Mouse (Mus musculus) thymus, postnatal 25 days (tissue): ENCODE measurements around the gene Rab3gap2.
A peak's percentile ranks its signal among the peaks of the same experiment; 100 is the strongest.
"Not testable (repeated sequence)": the region's sequence is repeated elsewhere in the genome, so short reads cannot be mapped to it uniquely, and the experiment has no call there.

Experiments
- DNase-seq: peaks from one replicate; pipeline ENCODE4 v3.0.0; 2022

Rab3gap2 gene

GRCm38 (mm10) chr1:185284740-185285139, 80.8 kb downstream of the Rab3gap2 start:
- no peak for DNase-seq

GRCm38 (mm10) chr1:185285171-185285570, 81.3 kb downstream of the Rab3gap2 start:
- no peak for DNase-seq

- no peak for DNase-seq
These were observed 83.1 kb downstream of the Rab3gap2 start for GRCm38 (mm10) chr1:185287066-185287465.

DNA sequence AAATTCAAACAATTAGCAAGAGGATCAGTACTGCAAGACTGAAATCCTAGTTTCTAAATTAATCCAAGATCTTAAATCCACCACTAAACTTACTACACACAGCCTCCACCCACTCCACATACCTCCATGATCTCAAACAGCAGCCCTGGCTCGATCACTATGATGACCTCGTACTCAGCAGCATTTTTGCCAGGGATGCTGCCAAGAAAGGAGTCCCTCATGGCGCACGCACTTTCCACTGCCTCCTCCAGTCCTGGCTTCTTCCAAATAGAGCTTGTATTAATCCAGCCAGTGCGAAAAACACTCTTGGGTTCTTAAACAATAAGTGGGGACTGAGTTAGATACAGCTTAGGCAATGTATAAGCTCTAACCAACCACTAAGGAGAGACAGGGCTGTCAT, 85.3 kb downstream of the Rab3gap2 start:
- DNase-seq, result no peak

GRCm38 (mm10) chr1:185291336-185291735, 87.4 kb downstream of the Rab3gap2 start:
- DNase-seq, result no peak

- no peak for DNase-seq
These were observed 88.9 kb downstream of the Rab3gap2 start for GRCm38 (mm10) chr1:185292646-185293360.

- DNase-seq, result no peak
These were observed 92.9 kb downstream of the Rab3gap2 start for GRCm38 (mm10) chr1:185296850-185297249.

- DNase-seq, result no peak
These were observed 94.6 kb downstream of the Rab3gap2 start for GRCm38 (mm10) chr1:185298496-185298895.

DNA sequence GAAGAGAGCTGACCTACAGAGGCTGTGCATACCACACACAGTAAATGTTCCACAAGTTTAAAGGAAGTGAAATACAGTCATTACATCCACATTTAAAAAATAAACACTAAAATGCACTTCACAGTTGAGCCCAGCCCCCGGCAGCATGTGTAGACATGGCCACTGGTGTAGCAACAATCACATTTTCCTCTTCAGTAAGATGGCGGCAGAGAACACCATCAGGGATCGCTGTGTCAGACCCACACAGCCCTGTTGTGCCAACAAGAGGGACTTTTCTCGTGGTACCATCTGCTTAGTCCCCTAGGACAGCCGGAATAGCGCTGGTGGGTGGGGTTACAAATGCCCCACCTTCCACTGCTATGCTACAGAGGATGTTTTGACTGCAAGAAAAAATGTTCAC, 98.9 kb downstream of the Rab3gap2 start:
- no peak for DNase-seq

GRCm38 (mm10) chr1:185306836-185307235, 102.9 kb downstream of the Rab3gap2 start:
- no peak for DNase-seq

- DNase-seq, result no peak
These were observed 103.7 kb downstream of the Rab3gap2 start for GRCm38 (mm10) chr1:185307645-185308044.

- no peak for DNase-seq
These were observed 104.4 kb downstream of the Rab3gap2 start for GRCm38 (mm10) chr1:185308334-185308733.

DNA sequence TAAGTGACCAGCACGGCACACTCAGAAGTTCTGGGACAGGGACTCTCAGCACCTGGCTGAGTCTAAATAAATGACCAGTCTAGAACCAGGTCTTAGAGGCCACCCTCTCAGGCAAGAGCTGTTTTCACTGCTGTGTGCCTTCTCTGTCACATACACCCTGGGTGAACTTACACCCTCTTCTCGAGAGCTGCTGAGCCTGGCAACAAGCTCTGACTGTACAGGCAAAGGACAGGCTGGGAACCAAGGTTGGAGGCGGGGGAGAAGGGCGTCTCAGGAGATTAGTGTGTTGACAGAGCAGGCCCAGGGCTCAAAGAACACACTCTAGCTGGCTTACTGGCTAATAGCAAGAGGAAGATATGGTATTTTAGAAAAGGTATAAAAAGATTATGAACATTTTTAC, 105.0 kb downstream of the Rab3gap2 start:
- no peak for DNase-seq

DNA sequence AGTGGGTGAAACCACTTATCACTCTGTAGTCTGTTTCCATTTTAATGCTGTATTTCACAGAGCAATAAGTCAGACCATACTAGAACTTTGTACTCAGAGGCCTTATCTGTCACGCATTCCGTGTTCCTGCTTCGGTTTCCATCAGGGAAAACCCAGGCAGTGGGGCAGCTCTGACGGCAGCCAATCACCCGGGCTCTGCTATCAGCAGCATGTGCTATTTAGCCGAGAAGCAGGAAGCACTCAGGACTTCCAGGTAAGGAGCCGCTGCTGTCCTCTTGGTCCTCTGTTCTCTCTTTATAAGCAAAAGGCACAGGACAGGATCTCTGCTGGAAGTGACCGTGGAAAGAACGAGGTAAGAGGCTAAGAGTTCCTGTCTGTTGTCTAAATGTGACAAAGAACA, 108.0 kb downstream of the Rab3gap2 start:
- DNase-seq, result no peak

DNA sequence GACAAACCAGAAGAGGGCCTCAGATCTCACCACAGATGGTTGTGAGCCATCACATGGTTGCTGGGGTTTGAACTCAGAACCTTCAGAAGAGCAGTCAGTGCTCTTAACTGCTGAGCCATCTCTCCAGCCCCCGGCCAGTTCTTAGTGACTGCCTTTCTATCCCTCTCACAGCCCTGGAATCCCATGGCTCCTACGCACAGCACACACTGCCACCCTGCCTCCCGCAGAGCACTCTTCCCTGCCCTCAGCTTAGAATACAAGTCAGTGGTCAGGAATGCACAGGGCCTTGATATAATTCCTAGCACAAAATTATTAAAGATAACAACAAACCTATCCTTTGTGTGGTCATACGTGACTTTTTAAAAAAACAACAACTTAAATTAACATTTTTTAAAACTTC, 110.6 kb downstream of the Rab3gap2 start:
- DNase-seq, result no peak

DNA sequence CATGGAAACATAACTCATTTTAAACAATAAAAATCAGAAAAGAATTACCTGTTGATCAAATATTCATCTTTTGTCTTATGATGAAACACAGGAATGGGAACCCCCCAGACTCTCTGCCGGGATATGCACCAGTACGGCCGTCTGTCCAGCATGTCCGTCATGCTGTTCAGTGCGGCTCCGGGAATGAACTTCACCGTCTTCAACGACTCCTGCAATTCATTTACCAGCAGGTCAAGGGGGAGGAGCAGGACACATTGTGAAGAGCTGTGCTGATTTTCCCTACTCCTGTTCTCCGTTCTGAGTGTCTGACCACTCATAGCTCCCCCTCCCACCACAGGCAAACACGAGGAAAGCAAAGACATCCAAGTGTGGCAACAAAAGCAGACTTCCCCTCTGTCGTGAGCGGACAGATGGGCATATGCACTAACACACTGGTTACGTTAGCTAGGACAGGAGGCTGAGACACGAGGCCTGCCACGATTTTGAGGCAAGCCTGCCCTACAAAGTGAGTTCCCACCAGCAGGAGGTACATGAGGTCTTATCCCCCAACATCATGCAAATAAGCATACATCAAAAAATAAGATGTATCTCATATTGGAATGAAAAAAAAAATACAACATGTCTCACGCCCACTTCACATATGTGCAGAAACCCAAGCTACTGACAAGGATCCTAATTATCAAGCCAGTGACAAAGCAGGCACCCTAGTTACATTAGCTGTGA, 112.1 kb downstream of the Rab3gap2 start:
- no peak for DNase-seq

DNA sequence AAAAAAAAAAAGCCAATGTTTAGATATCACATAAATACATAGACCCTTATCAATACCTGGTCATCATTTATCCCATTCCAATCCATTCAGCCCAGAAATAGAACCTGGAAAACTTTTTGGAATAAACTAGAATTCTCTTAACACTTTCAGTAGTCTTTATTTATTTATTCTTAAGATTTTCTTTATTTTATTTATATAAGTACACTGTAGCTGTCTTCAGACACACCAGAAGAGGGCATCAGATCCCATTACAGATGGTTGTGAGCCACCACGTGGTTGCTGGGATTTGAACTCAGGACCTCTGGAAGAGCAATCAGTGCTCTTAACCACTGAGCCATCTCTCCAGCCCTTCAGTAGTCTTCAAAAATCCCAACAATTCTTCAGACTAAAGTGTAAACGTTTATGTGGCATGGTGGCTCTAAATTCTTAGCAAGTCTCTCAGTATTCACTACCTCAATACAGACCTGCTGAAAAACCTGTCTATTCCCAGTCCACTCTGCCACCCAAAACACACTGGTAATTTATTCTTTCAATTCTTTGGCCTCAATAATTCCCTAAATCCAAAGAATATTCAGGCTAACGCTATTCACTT, 123.9 kb downstream of the Rab3gap2 start:
- DNase-seq, result not testable (repeated sequence)

GRCm38 (mm10) chr1:185328721-185329610, 125.0 kb downstream of the Rab3gap2 start, which contains the start of gene Iars2:
Iars2 (minus strand) TSS chr1:185329396.
- peak; percentile 96 for DNase-seq

- no peak for DNase-seq
These were observed 125.9 kb downstream of the Rab3gap2 start for GRCm38 (mm10) chr1:185329851-185330250.

- DNase-seq, result no peak
These were observed 127.4 kb downstream of the Rab3gap2 start for GRCm38 (mm10) chr1:185331364-185331763.

DNA sequence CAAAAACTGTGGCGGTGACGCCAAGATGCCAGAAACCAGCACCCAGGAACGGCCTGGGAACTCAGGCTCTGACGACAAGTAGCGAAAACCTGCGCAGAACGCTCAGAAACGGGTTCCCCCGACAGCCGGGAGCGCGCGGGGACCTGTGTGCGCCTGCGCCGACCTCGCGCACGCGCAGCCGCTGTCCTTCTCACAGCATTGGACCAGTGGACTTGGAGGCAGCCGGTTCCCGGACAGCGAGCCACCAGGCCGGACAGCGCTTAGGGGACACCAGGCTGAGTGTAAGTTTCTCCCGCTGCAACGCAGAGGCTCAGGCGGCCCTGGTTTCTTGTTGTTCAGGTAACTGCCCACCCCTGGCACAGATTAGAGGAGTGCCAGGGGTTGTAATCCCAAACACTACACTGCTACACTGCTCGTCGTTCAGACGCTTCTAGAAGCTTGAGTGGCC, 128.1 kb downstream of the Rab3gap2 start, which contains the start of gene Bpnt1:
TSS of gene Bpnt1 (plus strand) at position 167 of the 448 bp plus-strand sequence.
- peak; percentile 81 for DNase-seq

DNA sequence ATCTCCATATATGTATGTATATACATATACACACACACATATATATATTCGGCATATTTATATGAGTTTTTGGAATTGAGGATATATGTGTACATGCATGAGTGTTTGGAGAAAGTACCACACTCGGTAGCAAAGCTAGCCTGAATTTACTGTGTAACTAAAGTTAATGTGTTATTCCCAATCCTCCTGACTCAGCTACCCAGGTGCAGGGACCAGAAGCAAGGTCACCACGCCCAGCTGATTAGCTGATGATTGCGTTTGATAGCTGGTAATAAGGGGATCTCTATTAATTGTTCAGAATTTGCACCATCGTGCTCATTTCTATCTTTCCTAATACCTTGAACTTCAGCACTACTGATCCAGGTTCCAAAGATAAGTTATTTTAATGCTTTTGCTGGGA, 129.7 kb downstream of the Rab3gap2 start:
- no peak for DNase-seq

DNA sequence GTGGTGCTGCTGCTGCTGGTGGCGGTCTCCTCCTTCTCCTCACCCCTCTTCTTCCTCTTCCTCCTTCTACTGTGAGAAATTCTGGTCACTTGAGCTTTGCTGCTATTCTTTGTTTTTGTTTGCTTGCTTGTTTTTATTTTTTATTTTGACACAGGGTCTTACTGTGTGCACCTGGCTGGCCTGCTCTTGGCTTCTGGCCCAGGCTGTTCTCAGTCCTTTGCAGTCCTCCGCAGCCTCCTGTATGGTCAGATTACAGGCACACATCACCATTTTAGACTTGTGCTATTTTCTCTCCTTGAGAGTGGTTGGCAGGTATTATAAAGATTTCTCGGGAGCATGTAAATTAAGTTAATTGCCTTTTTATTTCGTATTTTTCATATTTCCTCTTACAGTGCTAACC, 130.2 kb downstream of the Rab3gap2 start:
- no peak for DNase-seq
